Mouse (Mus musculus) embryo, embryonic 10.5 days (tissue): ENCODE measurements around the gene Gpc2.

ENCODE experiments used
- DNase-seq: peaks from one replicate; pipeline ENCODE4 v3.0.0-alpha.2; 2015; ENCODE audit warnings: low spot score

The Gpc2 gene

GRCm38 (mm10) chr5:138262001-138262400 is 17.8 kb downstream of the Gpc2 start:
- no peak for DNase-seq

GRCm38 (mm10) chr5:138260834-138261233 is 19.0 kb downstream of the Gpc2 start:
- DNase-seq: no peak

GRCm38 (mm10) chr5:138260051-138260450 is 19.8 kb downstream of the Gpc2 start:
- DNase-seq: no peak

GRCm38 (mm10) chr5:138258993-138259392 is 20.8 kb downstream of the Gpc2 start:
- DNase-seq: no peak

GRCm38 (mm10) chr5:138258542-138258941 is 21.3 kb downstream of the Gpc2 start:
- DNase-seq: no peak

GRCm38 (mm10) chr5:138258078-138258477 is 21.7 kb downstream of the Gpc2 start:
- DNase-seq: no peak

- DNase-seq: no peak
These were observed 22.2 kb downstream of the Gpc2 start for GRCm38 (mm10) chr5:138257585-138257978.

- no peak for DNase-seq
These were observed 22.7 kb downstream of the Gpc2 start for GRCm38 (mm10) chr5:138256966-138257584.

- no peak for DNase-seq
These were observed 23.7 kb downstream of the Gpc2 start for GRCm38 (mm10) chr5:138256094-138256467.

- peak; percentile 98 for DNase-seq
These were observed 24.3 kb downstream of the Gpc2 start, which contains the start of gene Lamtor4 for GRCm38 (mm10) chr5:138255353-138256093. Gene Lamtor4, plus strand, starts transcription at chr5:138255482.

GRCm38 (mm10) chr5:138253061-138253460 is 26.7 kb downstream of the Gpc2 start:
- no peak for DNase-seq

- DNase-seq: no peak
These were observed 28.7 kb downstream of the Gpc2 start for GRCm38 (mm10) chr5:138251144-138251543.

GRCm38 (mm10) chr5:138241511-138241910 is 38.3 kb downstream of the Gpc2 start:
- no peak for DNase-seq

GRCm38 (mm10) chr5:138234224-138234623 is 45.6 kb downstream of the Gpc2 start:
- DNase-seq: no peak

GRCm38 (mm10) chr5:138233778-138234177 is 46.0 kb downstream of the Gpc2 start:
- DNase-seq: no peak

GRCm38 (mm10) chr5:138229511-138229910 is 50.3 kb downstream of the Gpc2 start:
- no peak for DNase-seq

- peak; percentile 23 for DNase-seq
These were observed 51.8 kb downstream of the Gpc2 start for GRCm38 (mm10) chr5:138228026-138228425.

- no peak for DNase-seq
These were observed 52.4 kb downstream of the Gpc2 start for GRCm38 (mm10) chr5:138227367-138227766.

- DNase-seq: no peak
These were observed 53.3 kb downstream of the Gpc2 start for GRCm38 (mm10) chr5:138226491-138226890.

- DNase-seq: no peak
These were observed 54.1 kb downstream of the Gpc2 start, which contains the start of gene Nxpe5 for GRCm38 (mm10) chr5:138225700-138226099. Gene Nxpe5, plus strand, starts transcription at chr5:138225898.
